Mouse (Mus musculus) heart, adult 2 months (tissue): ENCODE results near the gene 1600014C10Rik.

Experiments used
- CTCF ChIP-seq: fragments of 200-600 bp; IDR thresholded peaks from 2 replicates; pipeline ENCODE4 v1.8.1; 2022; ENCODE audit warnings: antibody characterized with exemption, mild to moderate bottlenecking, moderate library complexity
- EP300 ChIP-seq: fragments of 200-500 bp; IDR thresholded peaks from 2 replicates; pipeline ENCODE4 v1.6.1; 2011; ENCODE audit warnings: low read depth, low read length, control low read depth; ENCODE audit not compliant: insufficient read depth
- POLR2A ChIP-seq: fragments of 200-500 bp; IDR thresholded peaks from 2 replicates; pipeline ENCODE4 v1.6.1; 2011; ENCODE audit warnings: mild to moderate bottlenecking, low read depth, low read length, control low read depth; ENCODE audit not compliant: insufficient read depth

- no peak for TF ChIP-seq CTCF
- peak; percentile 43; the same call in 1 of the 2 replicates for TF ChIP-seq POLR2A
- TF ChIP-seq EP300 = peak; percentile 89
Measured at GRCm38 (mm10) chr7:38224577-38225369, 41.8 kb downstream of the 1600014C10Rik start.
